Mouse (Mus musculus): ENCODE measurements around the gene Ssh2. TPM values are rescaled to one million over a fixed set of nuclear protein-coding genes. Genes with fewer than 3 reads are reported as not detected.

Gene Ssh2
- polyA plus RNA-seq (2012; ENCODE audit: insufficient read depth, insufficient read length, low replicate concordance, missing spikeins) = not detected in 2 replicates

GRCm38 (mm10) chr11:77215951-77216760 is at the start of gene Ssh2:
Gene Ssh2, plus strand, starts transcription at chr11:77216287.
- Histone ChIP-seq H3K4me1 (ENCODE audit: control insufficient read depth, insufficient read depth, low read length) (peaks cover 2% of the 10 kb centered on the region; the same call in 1 of the 2 replicates), H3K27ac (ENCODE audit: insufficient read depth, low read depth, low read length) (peak within 1 kb of the TSS; percentile 88), H3K4me3 (ENCODE audit: insufficient read depth, low read depth, low read length) (peak within 1 kb of the TSS; percentile 69)
- TF ChIP-seq POLR2A (IDR thresholded peaks at IDR 0.05; ENCODE audit: insufficient read depth, low read depth, low read length) (peak; percentile 86), CTCF (IDR thresholded peaks at IDR 0.05; ENCODE audit: insufficient read depth, low read depth, low read length) (no peak)
- WGBS = under 1% methylated on average over 80 of the region's 82 CpGs

- H3K4me1 ChIP-seq (ENCODE audit: control insufficient read depth, insufficient read depth, low read length) = no peaks in the 10 kb centered on the region
- TF ChIP-seq POLR2A (IDR thresholded peaks at IDR 0.05; ENCODE audit: insufficient read depth, low read depth, low read length) (no peak), CTCF (IDR thresholded peaks at IDR 0.05; ENCODE audit: insufficient read depth, low read depth, low read length) (no peak)
- WGBS = 79% methylated on average over 4 of the region's 4 CpGs
- H3K27ac ChIP-seq (ENCODE audit: insufficient read depth, low read depth, low read length) = no peak overlapping the region
- no peak overlapping the region for H3K4me3 ChIP-seq (ENCODE audit: insufficient read depth, low read depth, low read length)
These were observed 42.4 kb upstream of the Ssh2 start for GRCm38 (mm10) chr11:77173731-77174130.

GRCm38 (mm10) chr11:77174531-77174930 is 41.6 kb upstream of the Ssh2 start:
- no peak overlapping the region for H3K4me3 ChIP-seq (ENCODE audit: insufficient read depth, low read depth, low read length)
- H3K4me1 ChIP-seq (ENCODE audit: control insufficient read depth, insufficient read depth, low read length) = no peaks in the 10 kb centered on the region
- TF ChIP-seq POLR2A (IDR thresholded peaks at IDR 0.05; ENCODE audit: insufficient read depth, low read depth, low read length) = no peak
- TF ChIP-seq CTCF (IDR thresholded peaks at IDR 0.05; ENCODE audit: insufficient read depth, low read depth, low read length) = no peak
- 50% methylated on average over 7 of the region's 7 CpGs for WGBS
- no peak overlapping the region for H3K27ac ChIP-seq (ENCODE audit: insufficient read depth, low read depth, low read length)

DNA sequence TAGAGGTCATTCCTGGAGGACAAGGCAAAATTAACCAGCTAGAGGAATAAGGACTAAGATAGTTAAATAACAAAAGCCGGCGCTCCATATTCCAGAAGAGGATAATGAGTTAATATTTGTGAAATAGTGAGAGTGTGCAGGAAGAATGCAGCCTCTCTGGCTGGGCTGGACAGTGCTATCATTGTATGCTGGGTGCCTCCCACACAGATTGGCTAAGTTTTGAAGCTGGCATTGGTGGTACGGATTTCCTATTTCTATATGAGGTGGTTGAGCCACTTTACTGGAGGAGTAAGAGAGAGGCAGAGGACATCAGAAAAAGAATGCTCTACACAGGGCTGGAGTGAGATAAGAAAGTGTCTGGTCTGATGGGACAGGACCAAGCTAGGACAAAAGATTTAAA is 36.3 kb upstream of the Ssh2 start:
- Histone ChIP-seq H3K27ac (ENCODE audit: insufficient read depth, low read depth, low read length) (no peak overlapping the region), H3K4me1 (ENCODE audit: control insufficient read depth, insufficient read depth, low read length) (no peaks in the 10 kb centered on the region), H3K4me3 (ENCODE audit: insufficient read depth, low read depth, low read length) (no peak overlapping the region)
- TF ChIP-seq POLR2A (IDR thresholded peaks at IDR 0.05; ENCODE audit: insufficient read depth, low read depth, low read length) = no peak
- TF ChIP-seq CTCF (IDR thresholded peaks at IDR 0.05; ENCODE audit: insufficient read depth, low read depth, low read length) = no peak
- 84% methylated on average over 3 of the region's 3 CpGs for WGBS

DNA sequence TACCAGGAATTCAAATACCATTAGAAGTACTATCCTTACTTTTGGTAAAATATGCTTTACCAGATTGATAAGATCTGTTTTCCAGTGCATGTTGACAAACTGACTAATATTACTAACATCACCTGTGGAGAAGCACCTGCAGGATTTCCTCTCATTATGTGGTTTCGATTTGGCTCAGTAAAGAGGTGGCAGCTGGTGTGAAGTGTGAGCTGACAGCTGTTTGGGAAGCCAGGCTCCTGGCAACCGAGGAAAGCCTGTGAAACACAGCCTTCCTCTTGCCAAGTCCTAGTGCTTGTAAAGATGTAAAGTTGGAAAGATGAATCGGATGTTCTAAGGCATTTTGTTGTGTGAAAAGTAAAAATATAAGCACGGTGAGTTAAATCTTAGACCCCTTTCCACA is 35.2 kb upstream of the Ssh2 start:
- no peak overlapping the region for H3K4me3 ChIP-seq (ENCODE audit: insufficient read depth, low read depth, low read length)
- 32% methylated on average over 4 of the region's 4 CpGs for WGBS
- TF ChIP-seq CTCF (IDR thresholded peaks at IDR 0.05; ENCODE audit: insufficient read depth, low read depth, low read length) = no peak
- TF ChIP-seq POLR2A (IDR thresholded peaks at IDR 0.05; ENCODE audit: insufficient read depth, low read depth, low read length) = no peak
- no peak overlapping the region for H3K27ac ChIP-seq (ENCODE audit: insufficient read depth, low read depth, low read length)
- no peaks in the 10 kb centered on the region for H3K4me1 ChIP-seq (ENCODE audit: control insufficient read depth, insufficient read depth, low read length)

- Histone ChIP-seq H3K27ac (ENCODE audit: insufficient read depth, low read depth, low read length) (no peak overlapping the region), H3K4me1 (ENCODE audit: control insufficient read depth, insufficient read depth, low read length) (no peaks in the 10 kb centered on the region), H3K4me3 (ENCODE audit: insufficient read depth, low read depth, low read length) (no peak overlapping the region)
- WGBS = 82% methylated on average over 5 of the region's 5 CpGs
- TF ChIP-seq CTCF (IDR thresholded peaks at IDR 0.05; ENCODE audit: insufficient read depth, low read depth, low read length) (no peak), POLR2A (IDR thresholded peaks at IDR 0.05; ENCODE audit: insufficient read depth, low read depth, low read length) (no peak)
These were observed 34.6 kb upstream of the Ssh2 start for GRCm38 (mm10) chr11:77181528-77181927.

- no peaks in the 10 kb centered on the region for H3K4me1 ChIP-seq (ENCODE audit: control insufficient read depth, insufficient read depth, low read length)
- no peak overlapping the region for H3K4me3 ChIP-seq (ENCODE audit: insufficient read depth, low read depth, low read length)
- TF ChIP-seq POLR2A (IDR thresholded peaks at IDR 0.05; ENCODE audit: insufficient read depth, low read depth, low read length) (no peak), CTCF (IDR thresholded peaks at IDR 0.05; ENCODE audit: insufficient read depth, low read depth, low read length) (no peak)
- 93% methylated on average over 2 of the region's 2 CpGs for WGBS
- H3K27ac ChIP-seq (ENCODE audit: insufficient read depth, low read depth, low read length) = no peak overlapping the region
These were observed 34.0 kb upstream of the Ssh2 start for GRCm38 (mm10) chr11:77182041-77182440.

GRCm38 (mm10) chr11:77182616-77183015 is 33.5 kb upstream of the Ssh2 start:
- TF ChIP-seq POLR2A (IDR thresholded peaks at IDR 0.05; ENCODE audit: insufficient read depth, low read depth, low read length) = no peak
- TF ChIP-seq CTCF (IDR thresholded peaks at IDR 0.05; ENCODE audit: insufficient read depth, low read depth, low read length) = no peak
- Histone ChIP-seq H3K4me3 (ENCODE audit: insufficient read depth, low read depth, low read length) (no peak overlapping the region), H3K4me1 (ENCODE audit: control insufficient read depth, insufficient read depth, low read length) (no peaks in the 10 kb centered on the region), H3K27ac (ENCODE audit: insufficient read depth, low read depth, low read length) (no peak overlapping the region)
- 37% methylated on average over 2 of the region's 2 CpGs for WGBS

DNA sequence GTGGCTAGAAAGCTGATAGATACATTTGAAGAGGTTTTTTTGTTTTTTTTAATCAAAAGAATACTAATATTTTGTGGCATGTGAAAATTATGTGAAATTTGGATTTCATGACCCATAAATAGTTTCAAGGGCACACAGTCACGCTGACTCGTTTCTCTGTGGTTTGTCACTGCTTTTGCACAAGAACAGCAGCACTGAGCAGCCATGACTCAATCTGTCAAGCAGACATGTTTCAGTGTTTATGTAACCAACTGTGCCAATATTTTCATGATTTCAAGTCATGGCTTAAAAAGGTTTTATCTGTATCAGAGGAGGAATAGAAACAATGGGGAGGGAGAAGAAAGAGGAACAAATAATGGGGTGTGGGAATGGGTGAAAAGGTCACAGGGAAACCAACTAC is 31.2 kb upstream of the Ssh2 start:
- TF ChIP-seq CTCF (IDR thresholded peaks at IDR 0.05; ENCODE audit: insufficient read depth, low read depth, low read length) = no peak
- TF ChIP-seq POLR2A (IDR thresholded peaks at IDR 0.05; ENCODE audit: insufficient read depth, low read depth, low read length) = no peak
- Histone ChIP-seq H3K4me1 (ENCODE audit: control insufficient read depth, insufficient read depth, low read length) (no peaks in the 10 kb centered on the region), H3K27ac (ENCODE audit: insufficient read depth, low read depth, low read length) (no peak overlapping the region), H3K4me3 (ENCODE audit: insufficient read depth, low read depth, low read length) (no peak overlapping the region)
- 66% methylated on average over 2 of the region's 2 CpGs for WGBS
